Mouse (Mus musculus) heart, postnatal 14 days (tissue): ENCODE results near the gene Ddias. TPM values are rescaled to one million over a fixed set of nuclear protein-coding genes. Genes with fewer than 3 reads are reported as not detected.

ENCODE experiments used
- total RNA-seq, 2 experiments: library from RNA; stranded (reverse); gene quantifications; 2 replicates each; pipeline ENCODE4 v1.2.3; 2021

Gene Ddias
- total RNA-seq, 2 experiments from 2014 or later = 0.88 to 1.1 TPM

Other genes starting within 250 kb of the Ddias start
- gene Ankrd42, start 237.1 kb downstream of the Ddias start, total RNA-seq = 1 to 10 TPM; 1.4 to 1.9 TPM
- 10 to 100 TPM; 32.7 to 34.0 TPM for gene Pcf11, start 204.3 kb downstream of the Ddias start, total RNA-seq
- 10 to 100 TPM; 13.5 to 17.1 TPM for gene Rab30, start 132.6 kb downstream of the Ddias start, total RNA-seq
- 10 to 100 TPM; 36.6 to 39.2 TPM for gene Prcp, start 223 bp upstream of the Ddias start, total RNA-seq
- gene Fam181b, start 205.6 kb upstream of the Ddias start, total RNA-seq = 1 to 10 TPM; 6.0 to 7.1 TPM